Mouse (Mus musculus): Measurements from ENCODE around the gene Ugt8a.

DNA sequence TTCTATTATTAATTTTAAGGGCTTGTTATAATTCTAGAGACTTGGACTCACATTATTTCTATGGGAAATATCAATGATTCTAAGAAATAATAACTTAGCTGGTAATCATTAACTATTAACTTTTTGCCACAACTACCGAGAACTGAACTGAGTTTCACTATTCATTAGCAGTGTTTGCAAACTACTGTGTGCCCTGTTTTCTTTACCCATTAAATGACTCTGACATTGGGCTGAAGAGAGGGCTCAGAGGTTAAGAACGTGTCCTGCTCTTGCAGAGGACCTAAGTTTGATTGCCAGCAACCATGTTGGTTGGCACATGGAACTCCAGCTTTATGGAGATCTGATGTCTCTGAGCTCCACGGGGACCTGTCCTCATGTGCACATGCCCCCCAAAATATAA, 2.4 kb upstream of the Ugt8a start:
- no peak for TF ChIP-seq POLR2A (IDR thresholded peaks at IDR 0.05; ENCODE audit: low read depth, low read length)
- no peak for TF ChIP-seq CTCF (conservative IDR thresholded peaks at IDR 0.05; ENCODE audit: insufficient read depth, insufficient read length, low read depth, low read length)
